Mouse (Mus musculus): Measurements from ENCODE around the gene Wdr26. TPM values are rescaled to one million over a fixed set of nuclear protein-coding genes. Genes with fewer than 3 reads are reported as not detected.

Gene Wdr26
- polyA plus RNA-seq, 1 experiment from 2014 or later: 25.9 TPM

- peak overlapping the region; percentile 73 for H3K9ac ChIP-seq
- ATAC-seq (ENCODE audit: extremely low read depth, insufficient number of reproducible peaks, low FRiP score, low TSS enrichment): no peak
- H3K4me1 ChIP-seq: peaks cover 37% of the 10 kb centered on the region
- H3K4me2 ChIP-seq: peak overlapping the region; percentile 65
- H3K27ac ChIP-seq (replicated peaks): 0 out of 2 replicates have a peak overlapping the region, but pooled peaks have one; percentile 56
- H3K36me3 ChIP-seq: no peaks in the 10 kb centered on the region
- no peaks in the 10 kb centered on the region for H3K27me3 ChIP-seq (replicated peaks)
- H3K9me3 ChIP-seq: no peaks in the 10 kb centered on the region
- 87% methylated on average over 6 of the region's 6 CpGs for WGBS
- peak overlapping the region; percentile 34; the same call in 1 of the 2 replicates for H3K4me3 ChIP-seq
Measured at GRCm38 (mm10) chr1:181233734-181234133, 21.9 kb upstream of the Wdr26 start.

GRCm38 (mm10) chr1:181232307-181233027, 20.7 kb upstream of the Wdr26 start:
- ATAC-seq (ENCODE audit: extremely low read depth, insufficient number of reproducible peaks, low FRiP score, low TSS enrichment): peak; percentile 66; the same call in 1 of the 2 replicates
- Histone ChIP-seq H3K4me3 (no peak overlapping the region), H3K36me3 (no peaks in the 10 kb centered on the region), H3K9me3 (no peaks in the 10 kb centered on the region), H3K27me3 (replicated peaks) (no peaks in the 10 kb centered on the region), H3K9ac (no peak overlapping the region), H3K4me2 (no peak overlapping the region), H3K4me1 (peaks cover 42% of the 10 kb centered on the region), H3K27ac (replicated peaks) (0 out of 2 replicates have a peak overlapping the region, but pooled peaks have one; percentile 43)
- WGBS: 22% methylated on average over 8 of the region's 8 CpGs

GRCm38 (mm10) chr1:181231821-181232220, 20.0 kb upstream of the Wdr26 start:
- H3K27ac ChIP-seq (replicated peaks): no peak overlapping the region
- no peak for ATAC-seq (ENCODE audit: extremely low read depth, insufficient number of reproducible peaks, low FRiP score, low TSS enrichment)
- H3K4me1 ChIP-seq: peaks cover 48% of the 10 kb centered on the region
- no peaks in the 10 kb centered on the region for H3K9me3 ChIP-seq
- no peak overlapping the region for H3K4me2 ChIP-seq
- H3K27me3 ChIP-seq (replicated peaks): no peaks in the 10 kb centered on the region
- no peak overlapping the region; the same call in 1 of the 2 replicates for H3K9ac ChIP-seq
- WGBS: 86% methylated on average over 9 of the region's 9 CpGs
- no peaks in the 10 kb centered on the region for H3K36me3 ChIP-seq
- no peak overlapping the region for H3K4me3 ChIP-seq

- Histone ChIP-seq H3K9me3 (no peaks in the 10 kb centered on the region), H3K9ac (peak overlapping the region; percentile 11; the same call in 1 of the 2 replicates), H3K36me3 (no peaks in the 10 kb centered on the region), H3K4me2 (peak overlapping the region; percentile 21; the same call in 1 of the 2 replicates), H3K27me3 (replicated peaks) (no peaks in the 10 kb centered on the region), H3K27ac (replicated peaks) (0 out of 2 replicates have a peak overlapping the region, but pooled peaks have one; percentile 8), H3K4me3 (no peak overlapping the region), H3K4me1 (peaks cover 54% of the 10 kb centered on the region)
- WGBS: 59% methylated on average over 7 of the region's 7 CpGs
- no peak for ATAC-seq (ENCODE audit: extremely low read depth, insufficient number of reproducible peaks, low FRiP score, low TSS enrichment)
Measured at GRCm38 (mm10) chr1:181231262-181231661, 19.5 kb upstream of the Wdr26 start.

GRCm38 (mm10) chr1:181230731-181231148, 18.9 kb upstream of the Wdr26 start:
- peak overlapping the region; percentile 11; the same call in 1 of the 2 replicates for H3K9ac ChIP-seq
- 0 out of 2 replicates have a peak overlapping the region, but pooled peaks have one; percentile 32 for H3K27ac ChIP-seq (replicated peaks)

GRCm38 (mm10) chr1:181229046-181229445, 17.2 kb upstream of the Wdr26 start:
- Histone ChIP-seq H3K36me3 (no peaks in the 10 kb centered on the region), H3K4me1 (peaks cover 45% of the 10 kb centered on the region), H3K27ac (replicated peaks) (no peak overlapping the region), H3K27me3 (replicated peaks) (no peaks in the 10 kb centered on the region), H3K4me3 (no peak overlapping the region), H3K4me2 (no peak overlapping the region), H3K9me3 (no peaks in the 10 kb centered on the region), H3K9ac (no peak overlapping the region)
- no peak for ATAC-seq (ENCODE audit: extremely low read depth, insufficient number of reproducible peaks, low FRiP score, low TSS enrichment)
- 76% methylated on average over 5 of the region's 5 CpGs for WGBS

More at GRCm38 (mm10) chr1:181230731-181231148, 18.9 kb upstream of the Wdr26 start:
- Histone ChIP-seq H3K4me1 (peaks cover 54% of the 10 kb centered on the region), H3K4me2 (peak overlapping the region; percentile 21), H3K9me3 (no peaks in the 10 kb centered on the region), H3K4me3 (no peak overlapping the region), H3K36me3 (no peaks in the 10 kb centered on the region), H3K27me3 (replicated peaks) (no peaks in the 10 kb centered on the region)
- 0 out of 2 replicates have a peak, but pooled peaks have one; percentile 40 for ATAC-seq (ENCODE audit: extremely low read depth, insufficient number of reproducible peaks, low FRiP score, low TSS enrichment)
- WGBS: 33% methylated on average over 10 of the region's 10 CpGs

GRCm38 (mm10) chr1:181228591-181228990, 16.8 kb upstream of the Wdr26 start:
- Histone ChIP-seq H3K36me3 (no peaks in the 10 kb centered on the region), H3K4me2 (no peak overlapping the region), H3K9ac (no peak overlapping the region), H3K27ac (replicated peaks) (no peak overlapping the region), H3K9me3 (no peaks in the 10 kb centered on the region), H3K27me3 (replicated peaks) (no peaks in the 10 kb centered on the region), H3K4me1 (peaks cover 42% of the 10 kb centered on the region), H3K4me3 (no peak overlapping the region)
- ATAC-seq (ENCODE audit: extremely low read depth, insufficient number of reproducible peaks, low FRiP score, low TSS enrichment): no peak
- WGBS: 74% methylated on average over 5 of the region's 5 CpGs

- Histone ChIP-seq H3K9me3 (no peaks in the 10 kb centered on the region), H3K36me3 (no peaks in the 10 kb centered on the region), H3K27ac (replicated peaks) (no peak overlapping the region), H3K27me3 (replicated peaks) (no peaks in the 10 kb centered on the region), H3K9ac (no peak overlapping the region), H3K4me3 (no peak overlapping the region), H3K4me2 (no peak overlapping the region), H3K4me1 (peaks cover 42% of the 10 kb centered on the region)
- no peak for ATAC-seq (ENCODE audit: extremely low read depth, insufficient number of reproducible peaks, low FRiP score, low TSS enrichment)
- WGBS: 89% methylated on average over 11 of the region's 11 CpGs
Measured at GRCm38 (mm10) chr1:181227804-181228203, 16.0 kb upstream of the Wdr26 start.

- WGBS: 21% methylated on average over 11 of the region's 11 CpGs
- Histone ChIP-seq H3K9ac (peak overlapping the region; percentile 64), H3K27me3 (replicated peaks) (no peaks in the 10 kb centered on the region), H3K36me3 (no peaks in the 10 kb centered on the region), H3K4me1 (peaks cover 35% of the 10 kb centered on the region), H3K4me2 (peak overlapping the region; percentile 22), H3K9me3 (no peaks in the 10 kb centered on the region), H3K27ac (replicated peaks) (peak overlapping the region; percentile 70), H3K4me3 (no peak overlapping the region)
- ATAC-seq (ENCODE audit: extremely low read depth, insufficient number of reproducible peaks, low FRiP score, low TSS enrichment): no peak
Measured at GRCm38 (mm10) chr1:181226850-181227249, 15.0 kb upstream of the Wdr26 start.

GRCm38 (mm10) chr1:181225281-181225680, 13.5 kb upstream of the Wdr26 start:
- H3K27ac ChIP-seq (replicated peaks): no peak overlapping the region
- H3K27me3 ChIP-seq (replicated peaks): no peaks in the 10 kb centered on the region
- no peaks in the 10 kb centered on the region for H3K9me3 ChIP-seq
- WGBS: 77% methylated on average over 5 of the region's 5 CpGs
- ATAC-seq (ENCODE audit: extremely low read depth, insufficient number of reproducible peaks, low FRiP score, low TSS enrichment): no peak
- no peak overlapping the region for H3K9ac ChIP-seq
- H3K4me1 ChIP-seq: peaks cover 21% of the 10 kb centered on the region
- H3K36me3 ChIP-seq: no peaks in the 10 kb centered on the region
- H3K4me2 ChIP-seq: no peak overlapping the region
- H3K4me3 ChIP-seq: no peak overlapping the region

- H3K36me3 ChIP-seq: no peaks in the 10 kb centered on the region
- H3K27me3 ChIP-seq (replicated peaks): no peaks in the 10 kb centered on the region
- no peak overlapping the region for H3K4me3 ChIP-seq
- H3K9ac ChIP-seq: no peak overlapping the region
- peaks cover 18% of the 10 kb centered on the region for H3K4me1 ChIP-seq
- no peak overlapping the region for H3K4me2 ChIP-seq
- 31% methylated on average over 1 of the region's 1 CpGs for WGBS
- ATAC-seq (ENCODE audit: extremely low read depth, insufficient number of reproducible peaks, low FRiP score, low TSS enrichment): no peak
- H3K9me3 ChIP-seq: no peaks in the 10 kb centered on the region
- H3K27ac ChIP-seq (replicated peaks): no peak overlapping the region
Measured at GRCm38 (mm10) chr1:181222041-181222440, 10.2 kb upstream of the Wdr26 start.
